8 mouse cellular contexts compared by ENCODE assay signal in genomic region chr5:111842461-111842860, GRCm38 (mm10).
DNase-seq lines count a peak whose midpoint lies in the region; ATAC-seq and TF ChIP-seq lines count a peak whose summit lies in the region.

No protein-coding gene starts in this region.

- H3K4me1 ChIP-seq in heart, embryonic 13.5 days, result no peaks in the 10 kb centered on the region
- no peaks in the 10 kb centered on the region for H3K4me1 ChIP-seq in heart, adult 2 months (ENCODE audit: control insufficient read depth, insufficient read depth, low read length)
- H3K4me1 ChIP-seq in intestine, postnatal 0 days (replicated peaks; ENCODE audit: control insufficient read depth, insufficient read depth, low read length), result no peaks in the 10 kb centered on the region

- TF ChIP-seq CTCF in heart, adult 2 months (IDR thresholded peaks at IDR 0.05), result no peak
- TF ChIP-seq CTCF in intestine, postnatal 0 days (IDR thresholded peaks at IDR 0.05; ENCODE audit: low read depth), result no peak

- H3K36me3 ChIP-seq in heart, embryonic 13.5 days, result no peaks in the 10 kb centered on the region
- no peaks in the 10 kb centered on the region for H3K36me3 ChIP-seq in heart, adult 2 months (ENCODE audit: control insufficient read depth, insufficient read depth, low read length)
- H3K36me3 ChIP-seq in intestine, postnatal 0 days (ENCODE audit: control insufficient read depth, insufficient read depth), result no peaks in the 10 kb centered on the region

- H3K27me3 ChIP-seq in heart, embryonic 13.5 days (replicated peaks), result peaks cover 62% of the 10 kb centered on the region
- no peaks in the 10 kb centered on the region for H3K27me3 ChIP-seq in heart, adult 2 months (ENCODE audit: control insufficient read depth, insufficient read depth, low read length)
- H3K27me3 ChIP-seq in intestine, postnatal 0 days (replicated peaks; ENCODE audit: control insufficient read depth, insufficient read depth, low read length), result 0 out of 2 replicates have a peak, but pooled peaks cover 11% of the 10 kb centered on the region

- no peak for TF ChIP-seq POLR2A in heart, adult 2 months (IDR thresholded peaks at IDR 0.05; ENCODE audit: insufficient read depth, low read depth, low read length)

- no peaks in the 10 kb centered on the region for H3K79me2 ChIP-seq in heart, adult 2 months (replicated peaks; ENCODE audit: control insufficient read depth, insufficient read depth, low read length)

- no peak for DNase-seq in heart, adult 2 months
- DNase-seq in naive thymus-derived CD4-positive, alpha-beta T cell, adult 2 months (ENCODE audit: low read depth), result peak; percentile 67
- DNase-seq in cerebellum, adult 8-10 months, result no peak
- no peak for DNase-seq in layer of hippocampus, postnatal 10 days (ENCODE audit: low spot score in 2 of 2)
- DNase-seq in left cerebral cortex, postnatal 25 days (ENCODE audit: low spot score in 2 of 2), result no peak

- intact Hi-C loops in heart, adult 2 months (cut with DNase I), result no loop called here
- intact Hi-C loops in left cerebral cortex, postnatal 25 days (cut with DNase I), result no loop called here

- H3K9ac ChIP-seq in heart, embryonic 13.5 days, result no peak overlapping the region
- no peak overlapping the region for H3K9ac ChIP-seq in heart, adult 2 months (ENCODE audit: low read depth, low read length)
- no peak overlapping the region for H3K9ac ChIP-seq in intestine, postnatal 0 days (ENCODE audit: low read depth, low read length)

- WGBS in heart, embryonic 13.5 days, result 40% methylated on average over 17 of the region's 17 CpGs
- 47% methylated on average over 17 of the region's 17 CpGs for WGBS in heart, adult 2 months
- WGBS in intestine, postnatal 0 days, result 45% methylated on average over 17 of the region's 17 CpGs

- ATAC-seq in heart, embryonic 13.5 days (ENCODE audit: extremely low read depth, insufficient number of reproducible peaks, low FRiP score, low TSS enrichment), result no peak
- ATAC-seq in common myeloid progenitor, adult 5-6 weeks (replicated peaks; ENCODE audit: low read depth, poor library complexity, severe bottlenecking), result 0 out of 2 replicates have a peak, but pooled peaks have one; percentile 52
- ATAC-seq in intestine, postnatal 0 days, result no peak

- H3K4me2 ChIP-seq in heart, embryonic 13.5 days, result peak overlapping the region; percentile 48
- H3K4me2 ChIP-seq in intestine, postnatal 0 days (replicated peaks; ENCODE audit: low read depth), result peak overlapping the region; percentile 35; the same call in 1 of the 2 replicates

- H3K4me3 ChIP-seq in heart, embryonic 13.5 days, result no peak overlapping the region
- H3K4me3 ChIP-seq in heart, adult 2 months, result no peak overlapping the region
- no peak overlapping the region for H3K4me3 ChIP-seq in intestine, postnatal 0 days (ENCODE audit: low read depth, low read length)

- H3K9me3 ChIP-seq in heart, embryonic 13.5 days, result no peaks in the 10 kb centered on the region
- no peaks in the 10 kb centered on the region for H3K9me3 ChIP-seq in intestine, postnatal 0 days (ENCODE audit: control insufficient read depth)

- no peak for TF ChIP-seq EP300 in heart, adult 2 months (IDR thresholded peaks at IDR 0.05; ENCODE audit: insufficient read depth, low read depth, low read length)

- no peak overlapping the region for H3K27ac ChIP-seq in heart, embryonic 13.5 days (replicated peaks)
- no peak overlapping the region for H3K27ac ChIP-seq in heart, adult 2 months
- H3K27ac ChIP-seq in intestine, postnatal 0 days (ENCODE audit: low read depth, low read length), result no peak overlapping the region
